Mouse (Mus musculus): ENCODE data around the gene Pdzd2.

- TF ChIP-seq POLR2A (IDR thresholded peaks at IDR 0.05; ENCODE audit: control insufficient read depth, low read depth, low read length) (no peak), CTCF (IDR thresholded peaks at IDR 0.05; ENCODE audit: control insufficient read depth, insufficient read depth, insufficient replicate concordance, low read depth, low read length) (no peak)
Measured at GRCm38 (mm10) chr15:12506514-12506913, 233.2 kb downstream of the Pdzd2 start.

Data from testis, adult 2 months (tissue).